Mouse (Mus musculus) CD4-positive, CD25-positive, alpha-beta regulatory T cell, adult 4 months (primary cell): Measurements from ENCODE around the gene H2-M10.6. TPM values are rescaled to one million over a fixed set of nuclear protein-coding genes. Genes with fewer than 3 reads are reported as not detected.
"Not testable (repeated sequence)": the region's sequence is repeated elsewhere in the genome, so short reads cannot be mapped to it uniquely, and the experiment has no call there.

Source experiments
- ATAC-seq: one replicate; pipeline ENCODE4 v1.8.0; 2017
- polyA plus RNA-seq, 2 experiments: library from polyadenylated mRNA; unstranded; fragments of 100-300 nt; shearing (Covaris generic); gene quantifications; one replicate each; pipeline ENCODE4 v1.2.1; 2017

The H2-M10.6 gene
- not detected for polyA plus RNA-seq

DNA sequence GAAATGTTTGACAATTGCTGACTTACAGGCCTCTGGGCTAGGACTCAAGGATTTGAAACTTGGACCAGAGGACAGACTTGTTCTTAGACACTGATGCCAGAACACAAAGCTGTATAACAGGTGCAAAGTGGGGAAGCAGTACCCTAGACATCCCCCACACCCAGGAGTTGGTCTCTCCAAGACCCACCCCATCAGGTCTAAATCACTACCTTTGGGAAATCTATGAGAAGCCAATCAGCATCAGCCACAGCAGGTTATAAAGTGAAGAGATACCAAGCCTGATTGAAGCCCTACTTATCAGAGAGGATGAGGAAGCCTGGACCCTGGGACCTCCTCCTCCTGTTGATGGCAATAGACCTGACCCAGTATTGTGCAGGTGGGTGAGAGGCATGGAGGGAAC is at the start of gene H2-M10.6:
TSS of gene H2-M10.6 (plus strand) at position 301 of the 400 bp plus-strand sequence.
- ATAC-seq, result no peak

DNA sequence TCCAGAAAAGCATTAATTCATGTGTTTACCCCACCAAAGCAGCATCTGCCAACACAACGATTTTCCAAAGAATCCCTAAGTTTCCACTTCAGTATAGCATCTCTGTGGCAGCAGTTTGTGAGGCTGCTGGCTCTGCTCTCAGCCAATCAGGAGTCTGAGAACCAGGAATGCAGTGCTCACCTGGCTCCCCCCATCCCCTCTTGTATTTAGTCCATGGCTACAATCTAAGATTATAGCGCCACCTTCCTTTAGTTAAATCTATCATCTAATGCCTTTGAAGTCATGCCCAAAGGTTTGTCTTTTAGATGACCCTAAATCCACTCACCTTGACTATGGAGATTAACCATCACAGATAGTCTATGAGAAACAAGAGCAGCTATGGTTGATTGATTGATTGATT is 48.2 kb upstream of the H2-M10.6 start:
- no peak for ATAC-seq

DNA sequence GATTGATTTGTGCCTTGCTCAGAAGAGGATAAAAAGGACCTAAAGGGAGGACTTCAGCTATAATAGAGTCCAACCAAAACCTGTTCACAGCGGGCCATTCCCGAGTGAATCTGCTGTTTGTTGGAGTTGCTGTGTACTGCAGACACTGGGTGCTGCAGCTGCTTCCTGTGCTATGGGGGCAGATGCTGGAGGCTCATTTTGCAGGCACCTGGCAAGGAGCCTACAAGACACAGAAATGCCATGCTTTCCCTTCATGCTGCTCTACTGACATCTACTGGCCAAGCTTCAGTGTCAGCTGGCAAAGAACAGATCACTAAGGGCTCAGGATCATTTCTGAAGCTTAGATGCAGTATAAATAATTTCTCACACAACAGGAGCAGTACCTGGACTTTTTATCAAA is 47.7 kb upstream of the H2-M10.6 start:
- not testable (repeated sequence) for ATAC-seq

DNA sequence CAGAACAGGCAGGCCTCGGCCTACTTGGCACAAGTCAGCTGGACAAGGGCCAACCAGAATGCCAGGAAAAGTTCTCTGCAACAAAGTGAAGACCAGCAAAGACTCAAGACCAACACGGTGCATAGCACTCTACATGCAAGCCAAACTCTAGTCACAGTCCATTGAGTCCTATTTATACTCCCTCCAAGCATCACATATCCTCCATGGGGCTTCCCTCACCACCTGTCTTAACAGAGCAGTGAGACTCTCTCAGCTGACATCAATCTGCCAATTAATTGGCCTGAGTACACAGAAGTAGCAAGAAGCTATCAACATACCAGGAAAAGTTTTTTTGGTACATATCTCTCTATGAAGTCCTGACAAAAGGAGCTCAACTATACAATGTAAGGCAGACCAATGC is 46.6 kb upstream of the H2-M10.6 start:
- ATAC-seq, result not testable (repeated sequence)

DNA sequence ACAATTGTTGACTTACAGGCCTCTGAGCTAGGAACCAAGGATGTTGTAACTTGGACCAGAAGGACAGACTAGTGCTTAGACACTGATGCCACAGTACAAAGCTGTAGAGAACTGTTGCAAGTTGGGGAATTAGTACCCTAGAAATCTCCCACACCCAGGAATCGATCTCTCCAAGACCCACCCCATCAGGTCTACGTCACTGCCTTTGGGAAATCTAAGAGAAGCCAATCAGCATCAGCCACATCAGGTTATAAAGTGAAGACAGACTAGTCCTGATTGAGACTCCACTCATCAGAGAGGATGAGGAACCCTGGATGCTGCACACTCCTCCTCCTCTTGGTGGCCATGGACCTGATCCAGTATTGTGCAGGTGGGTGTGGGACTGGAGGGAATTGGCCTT is 39.4 kb upstream of the H2-M10.6 start, which contains the start of gene H2-M10.5:
TSS of gene H2-M10.5 (plus strand) at position 301 of the 400 bp plus-strand sequence.
- ATAC-seq, result not testable (repeated sequence)

DNA sequence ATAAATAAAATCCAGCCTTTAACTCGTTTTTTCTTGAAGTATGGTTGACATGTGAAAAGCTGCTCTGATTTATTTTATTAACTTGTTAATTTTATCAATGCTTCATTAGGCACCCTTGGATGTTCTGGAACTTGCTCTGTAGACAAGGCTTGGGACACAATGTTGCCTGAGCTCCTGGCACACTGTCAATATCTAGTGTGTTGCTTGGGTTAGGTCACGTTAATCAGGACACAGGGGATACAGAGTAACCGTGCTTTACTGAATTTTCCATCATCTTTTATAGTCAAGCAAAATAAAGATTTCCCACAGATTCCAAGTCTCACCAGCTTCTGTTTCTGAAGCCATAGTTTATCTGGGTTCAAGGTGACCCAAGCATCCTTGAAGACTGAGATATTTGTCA is 30.4 kb upstream of the H2-M10.6 start:
- no peak for ATAC-seq

DNA sequence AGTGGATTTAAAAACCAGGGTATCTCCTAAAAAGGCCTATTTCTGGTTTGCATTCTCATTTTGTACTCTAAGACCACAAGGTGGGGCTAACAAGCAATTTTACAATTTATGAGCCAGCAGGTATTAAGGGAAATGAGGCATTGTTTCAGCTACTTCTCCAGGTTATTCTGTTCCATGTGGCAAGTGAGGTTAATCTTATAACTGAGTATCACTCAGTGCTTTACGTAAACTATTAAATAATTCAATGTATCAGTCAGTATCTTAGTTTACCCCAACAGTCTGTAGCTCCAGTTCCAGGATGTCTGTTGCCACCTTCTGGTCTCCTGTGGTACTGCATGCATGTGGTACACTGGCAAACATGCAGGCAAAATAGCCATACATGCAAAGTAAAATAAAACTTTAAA is 25.5 kb upstream of the H2-M10.6 start:
- peak; percentile 47 for ATAC-seq

DNA sequence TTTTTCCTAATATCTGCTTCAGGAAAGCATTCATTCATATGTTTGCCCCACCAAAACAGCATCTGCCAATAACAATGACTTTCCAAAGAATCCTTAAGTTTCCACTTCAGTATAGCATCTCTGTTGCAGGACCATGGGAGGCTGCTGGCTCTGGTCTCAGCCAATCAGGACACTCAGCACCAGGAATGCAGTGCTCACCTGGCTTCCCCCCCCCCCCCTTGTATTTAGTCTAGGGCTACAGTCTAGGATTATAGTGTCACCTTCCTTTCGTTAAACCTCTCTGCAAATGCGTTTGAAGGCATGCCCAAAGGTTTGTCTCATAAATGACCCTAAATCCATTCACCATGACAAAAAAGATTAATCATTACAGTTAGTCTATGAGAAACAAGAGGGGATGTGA is 23.6 kb upstream of the H2-M10.6 start:
- ATAC-seq, result no peak

DNA sequence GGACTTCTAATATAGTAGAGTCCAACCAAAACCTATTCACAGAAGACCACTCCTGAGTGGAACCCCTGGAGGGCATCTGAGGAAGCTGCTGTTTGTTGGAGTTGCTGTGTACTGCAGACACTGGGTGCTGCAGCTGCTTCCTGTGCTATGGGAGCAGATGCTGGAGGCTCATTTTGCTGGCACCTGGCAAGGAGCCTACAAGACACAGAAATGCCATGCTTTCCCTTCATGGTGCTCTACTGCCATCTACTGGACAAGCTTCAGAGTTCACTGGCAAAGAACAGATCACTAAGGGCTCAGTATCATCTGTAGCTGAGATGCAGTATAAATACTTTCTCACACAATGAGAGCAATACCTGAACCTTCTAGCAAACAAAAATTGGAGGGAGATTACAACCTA is 23.2 kb upstream of the H2-M10.6 start:
- peak; percentile 65 for ATAC-seq

DNA sequence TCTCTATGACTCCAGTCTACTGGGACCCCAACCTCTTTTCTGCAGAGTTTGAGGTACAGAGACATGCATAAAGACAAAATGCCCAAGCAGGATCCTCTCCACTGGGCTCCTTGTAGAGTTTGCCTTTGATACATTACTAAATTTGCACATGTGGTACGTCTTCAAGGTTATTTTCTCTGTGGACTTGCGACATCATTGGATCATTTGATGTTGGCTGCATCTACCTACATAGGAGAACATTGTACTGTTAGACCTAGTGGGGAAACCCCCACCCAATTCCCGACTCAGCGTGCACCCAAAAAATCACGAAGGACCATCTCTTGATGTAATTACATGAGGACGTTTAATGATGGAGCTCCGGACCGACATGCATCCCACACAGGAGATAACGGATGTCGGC is 12.5 kb upstream of the H2-M10.6 start:
- no peak for ATAC-seq

DNA sequence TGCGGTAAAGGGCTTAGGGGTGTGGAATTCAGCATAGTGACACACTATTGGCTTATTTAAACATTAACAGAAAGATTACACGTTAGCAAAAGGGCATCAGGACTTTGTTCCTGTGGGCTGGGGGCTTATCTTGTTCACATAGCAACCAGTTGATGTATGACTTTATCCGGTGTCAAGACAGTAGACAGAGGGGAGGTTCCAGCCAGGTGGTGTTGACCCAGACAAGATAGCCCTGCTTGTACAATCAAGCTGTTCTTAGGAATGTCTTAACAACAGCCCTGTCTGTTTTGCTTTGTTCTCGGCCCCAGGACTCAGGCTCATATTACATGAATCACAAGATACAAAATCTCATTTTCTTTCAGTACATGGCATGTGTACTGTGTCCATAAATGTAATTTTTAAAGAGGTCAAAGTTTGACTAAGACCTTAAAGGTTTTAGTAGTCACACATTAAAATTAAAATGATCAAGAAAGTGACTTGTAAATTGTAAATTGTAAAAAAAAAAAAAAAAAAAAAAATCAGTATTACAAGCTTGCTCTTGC is 12.0 kb upstream of the H2-M10.6 start:
- ATAC-seq, result not testable (repeated sequence)

DNA sequence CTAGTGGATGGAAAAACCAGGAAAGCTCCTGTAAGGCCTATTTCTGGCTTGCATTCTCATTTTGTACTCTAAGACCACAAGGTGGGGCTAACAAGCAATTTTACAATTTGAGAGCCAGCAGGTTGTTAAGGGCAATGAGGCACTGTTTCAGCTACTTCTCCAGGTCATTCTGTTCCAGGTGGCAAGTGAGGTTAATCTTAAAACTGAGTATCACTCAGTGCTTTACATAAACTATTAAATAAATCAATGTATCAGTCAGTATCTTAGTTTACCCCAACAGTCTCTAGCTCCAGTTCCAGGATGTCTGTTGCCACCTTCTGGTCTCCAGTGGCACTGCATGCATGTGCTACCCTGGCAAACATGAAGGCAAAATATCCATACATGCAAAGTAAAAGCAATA is 12.0 kb downstream of the H2-M10.6 start:
- ATAC-seq, result peak; percentile 71

DNA sequence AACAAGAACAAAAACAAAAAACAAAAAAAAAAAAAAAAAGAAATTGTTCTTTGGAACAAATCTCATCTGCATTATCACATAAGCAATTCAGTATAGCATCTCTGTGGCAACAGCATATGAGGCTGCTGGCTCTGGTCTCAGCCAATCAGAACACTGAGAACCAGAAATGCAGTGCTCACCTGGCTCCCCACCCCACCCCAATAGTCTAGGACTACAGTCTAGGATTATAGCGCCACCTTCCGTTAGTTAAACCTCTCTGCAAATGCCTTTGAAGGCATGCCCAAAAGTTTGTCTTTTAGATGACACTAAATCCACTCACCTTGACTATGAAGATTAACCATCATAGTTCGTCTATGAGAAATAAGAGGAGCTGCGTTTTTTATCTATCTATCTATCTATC is 13.6 kb downstream of the H2-M10.6 start:
- peak; percentile 72 for ATAC-seq

DNA sequence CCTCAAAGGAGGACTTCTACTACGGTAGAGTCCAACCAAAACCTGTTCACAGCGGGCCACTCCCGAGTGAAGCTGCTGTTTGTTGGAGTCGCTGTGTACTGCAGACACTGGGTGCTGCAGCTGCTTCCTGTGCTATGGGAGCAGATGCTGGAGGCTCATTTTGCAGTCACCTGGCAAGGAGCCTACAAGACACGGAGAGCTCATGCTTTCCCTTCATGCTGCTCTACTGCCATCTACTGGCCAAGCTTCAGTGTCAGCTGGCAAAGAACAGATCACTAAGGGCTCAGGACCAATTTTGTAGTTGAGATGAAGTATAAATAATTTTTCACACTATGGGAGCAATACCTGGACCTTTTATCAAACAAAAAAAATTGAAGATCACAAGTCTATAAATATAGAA is 14.0 kb downstream of the H2-M10.6 start:
- peak; percentile 80 for ATAC-seq

DNA sequence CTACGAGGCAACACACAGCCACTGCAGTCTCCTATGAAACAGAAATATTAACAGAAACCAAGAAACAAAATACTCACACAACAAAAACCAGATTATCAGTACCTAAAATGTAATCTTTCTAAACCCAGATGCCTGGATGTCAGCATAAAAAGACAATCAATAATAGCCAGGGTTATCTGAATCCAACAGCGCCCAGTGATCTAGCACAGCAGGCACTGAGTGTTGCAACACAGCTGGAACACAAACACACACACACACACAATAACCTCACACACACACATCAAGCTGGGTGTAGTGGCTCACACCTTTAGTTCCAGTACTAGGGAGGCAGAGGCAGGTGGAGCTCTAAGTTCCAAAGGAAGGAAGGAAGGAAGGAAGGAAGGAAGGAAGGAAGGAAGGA is 16.5 kb downstream of the H2-M10.6 start:
- ATAC-seq, result no peak

DNA sequence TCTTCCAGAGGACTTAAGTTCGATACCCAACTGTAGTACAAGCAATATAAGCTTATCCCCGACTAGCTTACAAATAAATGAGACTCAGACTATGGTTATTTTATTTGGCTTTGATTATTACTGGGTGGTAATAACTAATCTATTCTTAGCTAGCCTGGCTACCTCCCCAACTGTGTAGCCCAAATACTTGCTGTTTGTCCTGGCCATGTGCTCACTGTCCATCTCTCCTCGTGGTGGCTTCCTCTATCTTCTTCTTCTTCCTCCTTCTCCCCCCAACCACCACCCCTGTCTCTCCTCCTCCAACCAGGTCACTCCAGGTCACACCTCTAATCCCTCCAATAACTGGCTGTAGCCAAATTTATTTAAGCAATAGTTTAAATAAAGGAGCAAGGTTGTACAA is 18.5 kb downstream of the H2-M10.6 start:
- ATAC-seq, result no peak

DNA sequence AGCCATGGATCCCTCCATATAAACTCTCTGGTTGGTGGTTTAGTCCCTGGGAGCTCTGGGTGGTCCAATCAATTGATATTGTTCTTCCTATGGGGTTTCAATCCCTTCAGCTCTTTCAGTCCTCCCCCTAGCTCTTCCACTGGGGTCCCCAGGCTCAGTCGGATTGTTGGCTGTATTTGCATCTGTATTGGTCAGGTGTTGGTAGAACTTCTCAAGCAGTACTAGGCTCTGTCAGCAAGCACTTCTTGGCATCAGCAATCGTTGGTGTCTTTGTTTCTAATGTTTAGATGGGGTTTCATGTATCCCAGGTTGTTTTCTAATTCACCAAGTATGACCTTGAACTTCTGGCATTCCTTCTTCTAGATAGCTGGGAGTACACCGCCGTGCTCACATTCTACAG is 20.7 kb downstream of the H2-M10.6 start:
- ATAC-seq, result no peak

DNA sequence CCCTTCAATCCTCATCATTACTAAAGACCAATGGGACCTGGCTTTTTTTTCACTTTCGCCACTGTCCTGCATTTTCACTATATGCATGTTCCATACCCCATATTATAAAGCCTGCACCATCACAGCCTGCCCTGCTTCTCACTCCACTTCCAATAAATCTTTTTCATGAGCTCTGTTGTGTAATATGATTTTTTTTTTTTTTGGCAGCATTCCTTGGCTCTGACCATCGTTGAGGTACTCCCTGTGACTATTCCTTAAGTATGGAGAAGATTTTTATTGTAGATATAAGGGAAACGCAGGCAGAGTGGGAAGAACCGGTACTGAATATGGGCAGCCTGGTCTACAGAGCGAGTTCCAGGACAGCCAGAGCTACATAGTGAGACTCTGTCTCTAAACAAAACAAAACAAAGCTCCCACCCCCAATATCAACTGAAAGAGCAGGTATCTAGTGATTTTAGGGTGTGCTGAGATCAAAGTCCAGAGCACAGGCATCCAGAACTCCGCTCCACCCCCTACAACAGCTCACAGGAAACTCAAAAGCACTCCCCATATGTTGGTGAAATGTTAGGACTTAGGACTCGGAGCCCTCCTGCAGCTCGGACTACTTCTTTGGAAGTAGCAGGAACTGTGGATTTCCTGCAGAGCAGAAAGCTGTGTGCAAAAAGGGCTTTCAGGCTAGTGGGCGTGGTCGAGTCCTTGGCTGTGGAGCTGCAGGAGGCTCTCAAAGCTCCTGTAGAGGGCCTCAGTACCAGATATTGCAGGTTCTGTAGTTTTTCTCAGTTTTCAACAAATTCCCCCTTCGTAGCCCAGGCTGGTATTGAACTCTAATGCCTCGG is 23.8 kb downstream of the H2-M10.6 start:
- ATAC-seq, result peak; percentile 42

DNA sequence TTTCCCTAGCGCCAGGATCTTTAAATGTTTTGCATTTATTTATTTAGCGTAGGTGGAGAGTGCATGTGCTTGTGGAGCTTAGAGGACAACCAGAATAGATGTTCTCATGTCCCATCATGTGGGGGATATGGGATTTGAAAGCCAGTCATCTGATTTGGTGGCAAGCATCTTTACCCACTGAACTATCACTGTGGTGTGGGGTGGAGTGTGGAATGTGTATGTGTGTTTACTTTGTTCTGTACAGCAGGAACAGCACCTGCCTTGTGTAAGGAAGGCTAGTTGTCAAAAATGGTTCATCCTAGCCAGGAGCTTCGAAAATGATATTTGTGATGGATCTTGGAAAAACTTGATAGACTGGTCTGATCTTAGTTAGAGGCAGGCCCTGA is 24.4 kb downstream of the H2-M10.6 start:
- ATAC-seq, result peak; percentile 7

DNA sequence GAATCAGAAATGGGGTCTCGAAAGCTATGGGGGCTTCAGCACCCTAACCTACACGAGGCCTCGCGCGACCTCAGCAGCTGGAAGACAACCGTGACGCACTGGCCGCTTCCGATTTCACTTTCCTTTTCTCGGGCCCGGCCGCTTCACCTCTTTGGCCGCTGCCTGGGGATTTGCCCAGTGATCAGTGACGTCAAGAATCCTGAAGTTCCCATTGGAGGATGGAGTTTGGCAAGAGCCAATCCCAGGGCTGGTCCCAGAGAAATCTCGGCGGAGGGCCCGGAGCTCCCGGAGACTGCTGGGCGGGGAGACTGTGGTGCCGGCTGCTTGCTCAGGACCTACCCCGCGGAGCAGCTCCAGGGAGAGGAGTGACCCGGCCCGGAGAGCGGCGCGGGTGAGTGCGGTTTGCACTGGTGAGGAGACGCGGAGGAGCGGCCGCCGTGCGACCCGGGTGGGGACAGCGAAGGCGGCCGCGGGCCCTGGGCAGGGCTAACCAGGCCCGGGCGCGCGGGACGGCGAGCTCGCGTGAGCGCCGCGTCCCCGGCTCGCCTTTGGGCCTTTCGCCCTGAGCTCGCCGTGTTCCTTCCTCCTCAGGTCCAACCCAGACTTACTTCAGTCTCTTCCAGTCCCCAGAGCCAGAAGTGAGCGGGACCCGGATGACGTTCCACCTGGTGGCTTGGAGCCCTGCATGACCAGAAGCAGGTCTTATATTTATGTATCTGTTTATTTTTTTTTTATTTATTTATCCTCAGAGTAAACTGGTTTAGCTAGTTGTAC is 25.1 kb downstream of the H2-M10.6 start, which contains the start of gene Trim26:
TSS of gene Trim26 (plus strand) at position 261 of the 774 bp plus-strand sequence.
- ATAC-seq, result peak; percentile 95

DNA sequence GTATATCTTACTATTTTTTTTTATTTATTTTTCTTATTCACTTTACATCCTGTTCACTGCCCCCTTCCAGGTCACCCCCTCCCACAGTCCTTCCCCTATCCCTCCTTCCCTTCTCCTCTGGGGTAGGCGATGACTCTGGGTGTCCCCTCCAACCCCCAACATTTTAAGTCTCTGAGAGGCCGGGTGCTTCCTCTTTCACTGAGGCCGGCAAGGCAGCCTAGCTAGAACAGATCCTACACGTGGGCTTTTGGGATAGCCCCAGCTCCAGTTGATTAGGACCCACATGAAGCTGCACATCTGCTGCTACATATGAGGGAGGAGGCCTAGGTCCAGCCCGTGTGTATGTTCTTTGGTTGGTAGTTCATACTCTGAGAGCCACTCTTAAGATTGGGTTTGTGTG is 27.0 kb downstream of the H2-M10.6 start:
- no peak for ATAC-seq

DNA sequence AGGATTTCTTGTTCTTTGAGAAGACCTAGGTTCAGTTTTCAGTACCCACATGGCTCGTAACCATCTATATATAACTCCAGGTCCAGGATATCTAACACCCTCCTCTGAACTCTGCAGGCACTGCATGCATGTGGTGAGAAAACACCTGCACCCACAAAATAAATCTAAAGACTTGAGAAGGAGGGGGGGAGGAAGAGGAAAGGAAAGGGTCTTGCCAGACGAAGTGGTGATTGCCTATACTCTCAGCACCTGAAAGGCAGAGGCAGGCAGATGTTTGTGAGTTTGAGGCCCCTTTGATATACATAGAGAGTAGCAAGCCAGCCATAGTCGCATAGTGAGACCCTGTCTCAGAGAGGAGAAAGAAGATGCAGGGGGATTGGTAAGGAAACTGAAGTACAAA is 28.0 kb downstream of the H2-M10.6 start:
- no peak for ATAC-seq

DNA sequence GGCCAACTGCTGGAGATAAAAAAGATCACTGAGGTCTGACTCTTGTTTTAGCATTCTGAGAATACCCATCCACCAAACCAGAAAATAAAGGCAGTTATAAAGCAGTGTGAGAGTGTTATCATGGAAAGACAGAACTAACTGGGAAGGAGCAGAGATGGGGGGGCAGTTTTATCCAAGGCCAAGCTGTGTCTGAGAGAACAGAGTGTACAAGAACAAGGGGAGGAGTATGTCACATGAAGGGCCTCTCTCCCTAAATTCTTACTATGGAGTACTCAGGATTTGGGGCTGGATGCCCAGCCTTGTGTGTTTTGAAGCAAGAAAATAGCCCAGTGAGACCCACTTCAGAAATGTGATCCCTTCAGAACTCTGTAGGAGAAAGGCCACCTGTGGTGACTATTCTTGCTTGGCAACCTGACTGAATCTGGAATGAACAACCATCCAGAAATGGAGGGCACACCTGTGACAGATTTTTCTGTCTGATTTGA is 29.0 kb downstream of the H2-M10.6 start:
- ATAC-seq, result no peak
